Mouse (Mus musculus): Measurements from ENCODE around the gene Olfr640. TPM values are rescaled to one million over a fixed set of nuclear protein-coding genes. Genes with fewer than 3 reads are reported as not detected.

Gene Olfr640
- polyA plus RNA-seq, 1 experiment from 2014 or later = not detected

- no peaks in the 10 kb centered on the region for H3K9me3 ChIP-seq (replicated peaks)
- H3K27ac ChIP-seq = no peak overlapping the region
- WGBS = 83% methylated on average over 1 of the region's 1 CpGs
- ATAC-seq (replicated peaks; ENCODE audit: low FRiP score) = no peak
- H3K4me3 ChIP-seq (replicated peaks) = no peak overlapping the region
- H3K36me3 ChIP-seq = no peaks in the 10 kb centered on the region
- H3K4me1 ChIP-seq = no peaks in the 10 kb centered on the region
- no peaks in the 10 kb centered on the region for H3K27me3 ChIP-seq
- no peak overlapping the region for H3K4me2 ChIP-seq
- H3K9ac ChIP-seq = no peak overlapping the region
Observed at GRCm38 (mm10) chr7:103971782-103972181, 53.6 kb downstream of the Olfr640 start.

- H3K27ac ChIP-seq = no peak within 1 kb of the TSS
- no peaks in the 10 kb centered on the region for H3K27me3 ChIP-seq
- no peak within 1 kb of the TSS for H3K4me3 ChIP-seq (replicated peaks)
- H3K9me3 ChIP-seq (replicated peaks) = no peaks in the 10 kb centered on the region
- no peak for ATAC-seq (replicated peaks; ENCODE audit: low FRiP score)
- no peak within 1 kb of the TSS for H3K9ac ChIP-seq
- H3K4me1 ChIP-seq = no peaks in the 10 kb centered on the region
- no peak within 1 kb of the TSS for H3K4me2 ChIP-seq
- no peaks in the 10 kb centered on the region for H3K36me3 ChIP-seq
- 82% methylated on average over 1 of the region's 1 CpGs for WGBS
Observed at GRCm38 (mm10) chr7:103970852-103971251, 54.5 kb downstream of the Olfr640 start, which contains the start of gene Olfr635. Olfr635 (plus strand) TSS chr7:103971152.

Other genes starting within 250 kb of the Olfr640 start
- not detected in 2 replicates for gene Olfr68, start 245.9 kb downstream of the Olfr640 start, polyA plus RNA-seq (2015; fragmentation: Nextera tagmentation; extraction: Ambion mirVana)
- not detected in 2 replicates for gene Olfr67, start 233.8 kb downstream of the Olfr640 start, polyA plus RNA-seq (2015; fragmentation: Nextera tagmentation; extraction: Ambion mirVana)
- gene Hbb-bt, start 211.6 kb downstream of the Olfr640 start, polyA plus RNA-seq (2015; fragmentation: Nextera tagmentation; extraction: Ambion mirVana) = 2,879 and 3,105 TPM in 2 replicates
- gene Hbb-bs, start 197.5 kb downstream of the Olfr640 start, polyA plus RNA-seq (2015; fragmentation: Nextera tagmentation; extraction: Ambion mirVana) = 7,996 and 8,703 TPM in 2 replicates
- gene Hbb-bh2, start 185.1 kb downstream of the Olfr640 start, polyA plus RNA-seq (2015; fragmentation: Nextera tagmentation; extraction: Ambion mirVana) = not detected in 2 replicates
- 1.8 and 2.3 TPM in 2 replicates for gene Hbb-bh1, start 182.4 kb downstream of the Olfr640 start, polyA plus RNA-seq (2015; fragmentation: Nextera tagmentation; extraction: Ambion mirVana)
- gene Hbb-y, start 172.4 kb downstream of the Olfr640 start, polyA plus RNA-seq (2015; fragmentation: Nextera tagmentation; extraction: Ambion mirVana) = 188 and 278 TPM in 2 replicates
- not detected in 2 replicates for gene Olfr66, start 139.3 kb downstream of the Olfr640 start, polyA plus RNA-seq (2015; fragmentation: Nextera tagmentation; extraction: Ambion mirVana)
- not detected in 2 replicates for gene Olfr64, start 131.1 kb downstream of the Olfr640 start, polyA plus RNA-seq (2015; fragmentation: Nextera tagmentation; extraction: Ambion mirVana)
- gene Olfr65, start 122.1 kb downstream of the Olfr640 start, polyA plus RNA-seq (2015; fragmentation: Nextera tagmentation; extraction: Ambion mirVana) = not detected in 2 replicates
- not detected in 2 replicates for gene Olfr631, start 96.7 kb downstream of the Olfr640 start, polyA plus RNA-seq (2015; fragmentation: Nextera tagmentation; extraction: Ambion mirVana)
- not detected in 2 replicates for gene Olfr632, start 91.2 kb downstream of the Olfr640 start, polyA plus RNA-seq (2015; fragmentation: Nextera tagmentation; extraction: Ambion mirVana)
- not detected in 2 replicates for gene Olfr633, start 81.1 kb downstream of the Olfr640 start, polyA plus RNA-seq (2015; fragmentation: Nextera tagmentation; extraction: Ambion mirVana)
- gene Olfr635, start 54.4 kb downstream of the Olfr640 start, polyA plus RNA-seq (2015; fragmentation: Nextera tagmentation; extraction: Ambion mirVana) = not detected in 2 replicates
- not detected in 2 replicates for gene Olfr638, start 26.8 kb downstream of the Olfr640 start, polyA plus RNA-seq (2015; fragmentation: Nextera tagmentation; extraction: Ambion mirVana)
- 0.03 TPM in 1 of 2 replicates, not detected in the other for gene Olfr639, start 8.3 kb downstream of the Olfr640 start, polyA plus RNA-seq (2015; fragmentation: Nextera tagmentation; extraction: Ambion mirVana)
- not detected in 2 replicates for gene Olfr641, start 9.9 kb upstream of the Olfr640 start, polyA plus RNA-seq (2015; fragmentation: Nextera tagmentation; extraction: Ambion mirVana)
- gene Olfr642, start 27.1 kb upstream of the Olfr640 start, polyA plus RNA-seq (2015; fragmentation: Nextera tagmentation; extraction: Ambion mirVana) = not detected in 2 replicates
- gene 4930516K23Rik, start 35.9 kb upstream of the Olfr640 start, polyA plus RNA-seq (2015; fragmentation: Nextera tagmentation; extraction: Ambion mirVana) = not detected in 2 replicates
- gene Olfr644, start 46.3 kb upstream of the Olfr640 start, polyA plus RNA-seq (2015; fragmentation: Nextera tagmentation; extraction: Ambion mirVana) = not detected in 2 replicates
- not detected in 2 replicates for gene Olfr645, start 59.9 kb upstream of the Olfr640 start, polyA plus RNA-seq (2015; fragmentation: Nextera tagmentation; extraction: Ambion mirVana)
- gene Olfr646, start 79.3 kb upstream of the Olfr640 start, polyA plus RNA-seq (2015; fragmentation: Nextera tagmentation; extraction: Ambion mirVana) = not detected in 2 replicates
- gene Ubqln5, start 104.3 kb upstream of the Olfr640 start, polyA plus RNA-seq (2015; fragmentation: Nextera tagmentation; extraction: Ambion mirVana) = not detected in 2 replicates
- not detected in 2 replicates for gene Olfr643, start 111.8 kb upstream of the Olfr640 start, polyA plus RNA-seq (2015; fragmentation: Nextera tagmentation; extraction: Ambion mirVana)
- not detected in 2 replicates for gene Ubqln3, start 117.7 kb upstream of the Olfr640 start, polyA plus RNA-seq (2015; fragmentation: Nextera tagmentation; extraction: Ambion mirVana)
- not detected in 2 replicates for gene Ubqlnl, start 125.0 kb upstream of the Olfr640 start, polyA plus RNA-seq (2015; fragmentation: Nextera tagmentation; extraction: Ambion mirVana)
- not detected in 2 replicates for gene Olfm5, start 139.3 kb upstream of the Olfr640 start, polyA plus RNA-seq (2015; fragmentation: Nextera tagmentation; extraction: Ambion mirVana)
- 0.10 and 0.14 TPM in 2 replicates for gene Olfr648, start 157.8 kb upstream of the Olfr640 start, polyA plus RNA-seq (2015; fragmentation: Nextera tagmentation; extraction: Ambion mirVana)
- not detected in 2 replicates for gene Olfr649, start 170.4 kb upstream of the Olfr640 start, polyA plus RNA-seq (2015; fragmentation: Nextera tagmentation; extraction: Ambion mirVana)
- gene Trim6, start 193.2 kb upstream of the Olfr640 start, polyA plus RNA-seq (2015; fragmentation: Nextera tagmentation; extraction: Ambion mirVana) = 1.9 and 2.2 TPM in 2 replicates
- gene Trim34a, start 218.9 kb upstream of the Olfr640 start, polyA plus RNA-seq (2015; fragmentation: Nextera tagmentation; extraction: Ambion mirVana) = 2.0 and 2.1 TPM in 2 replicates

Data from kidney, embryonic 15.5 days (tissue).